Mouse (Mus musculus): ENCODE results near the gene Ccl17. TPM values are rescaled to one million over a fixed set of nuclear protein-coding genes. Genes with fewer than 3 reads are reported as not detected.

Ccl17 gene
- polyA plus RNA-seq, 1 experiment from 2014 or later, result 0.57 TPM

DNA sequence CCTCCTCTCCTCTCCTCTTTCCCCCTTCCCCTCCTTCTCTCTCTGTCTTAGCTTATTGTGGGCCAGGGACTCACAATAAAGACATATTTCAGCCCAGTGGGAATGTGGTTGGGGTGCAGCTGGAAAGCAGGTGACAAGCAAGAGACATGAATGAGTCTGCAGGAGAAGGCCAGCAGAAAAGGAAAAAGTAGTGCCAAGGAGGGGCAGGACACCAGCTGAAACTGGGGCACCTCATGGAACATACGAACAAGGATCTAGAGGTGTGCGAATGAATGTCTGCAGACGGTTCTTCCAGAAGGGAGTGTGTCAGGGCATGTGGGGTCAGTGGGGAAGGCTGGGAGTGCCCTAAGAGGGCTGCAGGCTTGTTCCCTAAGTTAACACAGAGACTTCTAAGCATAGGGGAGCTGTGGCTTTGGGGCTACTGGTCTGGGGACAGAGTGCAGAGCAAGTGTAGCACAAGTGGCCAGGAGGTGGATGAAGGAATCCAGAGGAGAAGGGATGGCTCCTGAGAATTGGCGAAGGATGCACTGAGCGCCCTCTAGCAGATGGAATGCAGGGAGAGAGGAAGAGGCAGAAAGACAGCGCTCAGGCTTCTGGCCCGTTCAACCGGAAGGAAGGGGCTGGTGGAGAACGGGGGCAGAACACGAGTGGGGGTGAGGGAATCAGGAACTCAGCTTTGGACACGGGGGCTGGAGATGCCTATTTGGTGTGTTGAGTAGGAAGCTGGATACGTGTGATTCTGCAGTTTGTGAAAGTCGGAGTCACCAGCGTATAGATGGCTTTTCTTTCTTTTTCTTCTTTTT is 8.8 kb upstream of the Ccl17 start:
- WGBS, result 39% methylated on average over 14 of the region's 14 CpGs
- Histone ChIP-seq H3K36me3 (no peaks in the 10 kb centered on the region), H3K27me3 (ENCODE audit: insufficient read depth, poor library complexity, severe bottlenecking) (0 out of 2 replicates have a peak, but pooled peaks cover 3% of the 10 kb centered on the region), H3K4me1 (peaks cover 34% of the 10 kb centered on the region), H3K27ac (no peak overlapping the region), H3K4me3 (no peak overlapping the region), H3K9me3 (no peaks in the 10 kb centered on the region)
- no peak for DNase-seq (ENCODE audit: low spot score)

DNA sequence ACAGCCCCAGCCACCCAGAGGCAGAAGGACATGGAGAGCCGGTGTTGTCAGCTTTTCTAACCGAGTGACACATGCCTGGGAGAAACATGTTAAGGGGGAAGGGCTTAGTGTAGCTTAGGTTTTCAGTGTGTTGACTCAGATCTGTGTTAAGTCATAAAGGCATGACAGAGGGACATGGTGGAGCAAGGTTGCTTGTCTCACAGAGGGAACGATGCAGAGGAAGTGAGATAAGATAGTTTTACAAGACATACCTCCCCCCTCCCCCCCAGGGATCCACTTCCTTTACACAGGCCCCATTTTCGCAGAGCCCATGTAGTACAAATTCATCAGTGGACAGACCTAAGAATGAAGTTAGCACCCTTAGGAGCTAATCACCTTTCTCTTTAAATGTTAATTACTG is 7.9 kb upstream of the Ccl17 start:
- no peak overlapping the region for H3K4me3 ChIP-seq
- no peak for DNase-seq (ENCODE audit: low spot score)
- peaks cover 10% of the 10 kb centered on the region; the same call in 1 of the 2 replicates for H3K27me3 ChIP-seq (ENCODE audit: insufficient read depth, poor library complexity, severe bottlenecking)
- H3K36me3 ChIP-seq, result no peaks in the 10 kb centered on the region
- WGBS, result 41% methylated on average over 4 of the region's 4 CpGs
- no peaks in the 10 kb centered on the region for H3K9me3 ChIP-seq
- peaks cover 37% of the 10 kb centered on the region for H3K4me1 ChIP-seq
- H3K27ac ChIP-seq, result no peak overlapping the region

DNA sequence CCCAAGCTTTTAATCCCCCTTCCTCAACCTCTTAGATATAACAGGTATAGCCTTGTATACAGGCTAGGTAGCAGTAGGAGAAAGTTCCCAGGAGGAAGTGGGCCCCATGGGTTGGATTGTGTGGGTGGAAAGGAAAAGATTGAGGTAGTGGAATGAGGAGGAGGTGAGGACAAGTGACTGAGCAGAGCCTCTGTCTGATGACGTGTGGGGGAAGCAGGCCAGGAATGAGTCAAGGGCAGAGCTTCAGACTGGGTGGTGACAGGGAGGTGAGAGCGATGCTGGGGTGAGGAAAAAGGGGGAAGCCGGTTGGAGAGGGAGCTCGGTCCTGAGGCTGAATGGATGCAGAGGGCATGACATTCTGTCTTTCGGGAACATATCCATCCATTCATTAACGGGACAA is 6.7 kb upstream of the Ccl17 start:
- Histone ChIP-seq H3K4me3 (no peak overlapping the region), H3K4me1 (peaks cover 40% of the 10 kb centered on the region), H3K27ac (no peak overlapping the region), H3K9me3 (no peaks in the 10 kb centered on the region), H3K27me3 (ENCODE audit: insufficient read depth, poor library complexity, severe bottlenecking) (peaks cover 20% of the 10 kb centered on the region), H3K36me3 (no peaks in the 10 kb centered on the region)
- 35% methylated on average over 6 of the region's 6 CpGs for WGBS
- no peak for DNase-seq (ENCODE audit: low spot score)

DNA sequence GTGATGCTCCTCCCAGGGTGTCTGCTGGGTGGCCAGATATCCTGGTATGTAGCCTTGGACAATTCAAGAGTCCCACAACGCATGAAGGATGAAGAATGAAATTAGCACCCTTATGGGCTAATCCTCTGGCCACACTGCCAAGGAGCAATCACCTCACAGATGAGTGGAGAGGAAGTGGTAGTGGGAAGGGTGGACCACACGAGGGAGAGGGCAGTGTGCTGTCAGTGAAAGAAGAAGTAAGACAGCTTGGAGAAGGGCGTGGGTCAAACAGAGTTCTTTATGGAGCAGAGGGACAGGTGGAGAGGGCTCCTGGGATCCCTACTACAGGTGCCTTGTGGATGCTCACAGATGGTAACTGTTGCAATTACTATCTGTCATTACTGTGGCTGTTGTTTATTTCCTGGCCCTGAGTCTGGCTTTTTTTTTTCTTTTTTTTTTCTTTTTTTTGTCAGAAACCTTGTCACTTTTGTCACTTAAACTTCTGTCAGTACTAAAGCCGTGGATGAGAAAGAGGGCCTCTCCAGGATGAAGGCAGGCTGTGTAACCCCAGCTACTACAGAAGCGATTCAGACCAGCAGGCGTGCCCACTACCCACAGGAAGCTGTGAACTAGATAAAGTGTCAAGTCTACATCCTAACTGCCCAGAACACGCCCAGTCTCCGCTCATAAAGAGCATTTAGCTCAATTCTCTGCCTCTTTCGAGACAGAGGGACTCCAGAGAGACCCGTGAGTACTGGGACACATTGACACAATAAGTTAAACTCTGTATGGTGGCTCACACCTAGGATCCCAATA is 5.5 kb upstream of the Ccl17 start:
- WGBS, result 61% methylated on average over 10 of the region's 10 CpGs
- no peaks in the 10 kb centered on the region for H3K9me3 ChIP-seq
- H3K36me3 ChIP-seq, result no peaks in the 10 kb centered on the region
- peaks cover 43% of the 10 kb centered on the region for H3K4me1 ChIP-seq
- H3K27ac ChIP-seq, result no peak overlapping the region
- peaks cover 25% of the 10 kb centered on the region for H3K27me3 ChIP-seq (ENCODE audit: insufficient read depth, poor library complexity, severe bottlenecking)
- no peak for DNase-seq (ENCODE audit: low spot score)
- no peak overlapping the region for H3K4me3 ChIP-seq

DNA sequence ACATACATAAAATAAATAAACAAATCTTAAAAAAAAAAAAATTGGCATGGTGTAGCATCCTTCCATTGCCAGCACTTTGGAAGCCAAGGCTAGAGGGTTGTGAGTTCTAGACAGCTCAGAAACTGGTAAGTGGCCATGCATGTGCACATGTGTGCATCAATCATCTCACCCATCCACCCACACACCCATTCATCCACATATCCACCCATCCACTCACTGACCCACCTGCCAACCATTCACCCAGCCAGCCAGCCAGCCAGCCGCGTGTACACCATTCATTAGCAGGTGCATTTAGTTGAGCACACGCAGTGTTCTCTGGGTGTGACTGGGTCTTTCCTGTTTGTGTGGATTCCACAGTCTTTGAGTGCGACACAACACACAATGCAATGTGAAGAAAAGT is 4.4 kb upstream of the Ccl17 start:
- Histone ChIP-seq H3K27me3 (ENCODE audit: insufficient read depth, poor library complexity, severe bottlenecking) (peaks cover 25% of the 10 kb centered on the region), H3K36me3 (no peaks in the 10 kb centered on the region), H3K9me3 (no peaks in the 10 kb centered on the region), H3K4me1 (peaks cover 48% of the 10 kb centered on the region), H3K4me3 (no peak overlapping the region), H3K27ac (no peak overlapping the region)
- 81% methylated on average over 4 of the region's 4 CpGs for WGBS
- no peak for DNase-seq (ENCODE audit: low spot score)

DNA sequence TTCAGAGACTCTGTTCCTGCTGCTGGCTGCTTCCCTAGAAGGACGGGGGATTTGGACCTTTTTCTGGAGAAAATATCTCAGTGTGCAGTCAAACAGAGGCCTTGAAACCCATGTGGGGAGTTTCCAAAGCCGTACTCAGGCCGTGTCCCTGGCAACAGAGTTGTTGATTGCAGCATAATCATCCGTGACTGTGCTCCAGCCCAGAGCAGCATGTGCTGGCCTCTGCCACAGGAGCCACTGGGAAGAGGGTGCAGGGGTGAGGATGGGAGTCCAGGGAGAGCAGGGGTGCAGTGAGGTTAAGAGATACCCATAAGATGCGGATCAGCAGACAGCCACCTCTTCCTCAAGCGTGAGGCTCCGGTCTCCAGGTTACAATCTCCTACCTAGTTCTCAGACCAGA is 2.7 kb upstream of the Ccl17 start:
- no peak overlapping the region for H3K4me3 ChIP-seq
- peak overlapping the region; percentile 6; the same call in 1 of the 2 replicates for H3K27ac ChIP-seq
- DNase-seq (ENCODE audit: low spot score), result no peak
- H3K9me3 ChIP-seq, result no peaks in the 10 kb centered on the region
- peaks cover 29% of the 10 kb centered on the region for H3K27me3 ChIP-seq (ENCODE audit: insufficient read depth, poor library complexity, severe bottlenecking)
- 65% methylated on average over 7 of the region's 7 CpGs for WGBS
- no peaks in the 10 kb centered on the region for H3K36me3 ChIP-seq
- H3K4me1 ChIP-seq, result peaks cover 36% of the 10 kb centered on the region

DNA sequence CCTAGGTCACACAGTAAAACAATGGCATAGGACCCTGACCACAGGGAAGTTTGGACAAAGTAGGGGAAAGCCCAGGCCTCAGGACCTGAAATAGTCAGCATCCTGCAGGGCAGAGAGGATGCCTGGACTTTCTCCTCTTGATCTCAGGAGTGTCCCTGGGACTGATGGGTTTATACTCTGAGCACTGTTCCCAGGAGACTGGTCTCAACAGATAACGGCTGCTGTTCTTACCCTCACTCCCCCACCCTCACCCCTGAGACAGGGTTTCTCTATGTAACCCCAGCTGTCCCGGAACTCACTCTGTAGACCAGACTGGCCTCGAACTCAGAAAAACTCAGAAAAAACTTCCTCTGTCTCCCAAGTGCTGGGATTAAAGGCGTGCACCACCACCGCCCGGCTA is 1.9 kb upstream of the Ccl17 start:
- H3K36me3 ChIP-seq, result no peaks in the 10 kb centered on the region
- H3K9me3 ChIP-seq, result no peaks in the 10 kb centered on the region
- DNase-seq (ENCODE audit: low spot score), result no peak
- WGBS, result 68% methylated on average over 6 of the region's 6 CpGs
- peaks cover 29% of the 10 kb centered on the region for H3K27me3 ChIP-seq (ENCODE audit: insufficient read depth, poor library complexity, severe bottlenecking)
- no peak overlapping the region for H3K4me3 ChIP-seq
- no peak overlapping the region for H3K27ac ChIP-seq
- H3K4me1 ChIP-seq, result peaks cover 33% of the 10 kb centered on the region

DNA sequence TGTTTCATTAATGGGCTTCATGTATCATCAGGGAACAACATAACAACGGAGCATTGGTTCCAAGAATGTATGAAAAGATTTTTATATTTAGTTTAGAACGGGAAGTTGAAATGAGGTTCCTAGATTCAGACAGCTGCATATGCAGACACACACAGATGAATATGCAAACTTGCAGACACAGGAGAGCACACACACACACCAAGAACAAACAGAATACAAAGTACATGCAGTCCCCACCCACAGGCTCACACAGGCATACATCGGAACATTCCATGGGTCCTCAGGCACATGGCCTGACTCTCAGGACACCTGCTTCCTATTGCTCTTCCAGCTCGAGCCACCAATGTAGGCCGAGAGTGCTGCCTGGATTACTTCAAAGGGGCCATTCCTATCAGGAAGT is 602 bp downstream of the Ccl17 start:
- no peaks in the 10 kb centered on the region for H3K9me3 ChIP-seq
- 72% methylated on average over 5 of the region's 5 CpGs for WGBS

DNA sequence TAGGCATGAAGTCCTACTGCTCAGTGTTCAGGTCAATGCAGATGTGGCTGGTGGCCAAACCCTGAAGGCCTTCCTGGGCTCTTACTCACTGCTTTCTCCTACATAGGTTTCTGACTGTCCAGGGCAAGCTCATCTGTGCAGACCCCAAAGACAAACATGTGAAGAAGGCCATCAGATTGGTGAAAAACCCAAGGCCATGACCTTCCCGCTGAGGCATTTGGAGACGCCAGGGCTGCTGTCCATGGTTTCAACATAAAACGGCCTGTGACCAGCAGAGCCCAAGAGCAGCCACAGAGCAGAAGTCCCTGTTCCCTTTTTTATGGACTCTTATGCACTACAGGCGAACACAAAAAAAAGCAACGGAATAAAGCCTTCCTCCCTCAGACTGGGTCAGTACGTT is 1.4 kb downstream of the Ccl17 start:
- 64% methylated on average over 6 of the region's 6 CpGs for WGBS
- H3K4me3 ChIP-seq, result no peak overlapping the region
- peaks cover 22% of the 10 kb centered on the region for H3K4me1 ChIP-seq
- DNase-seq (ENCODE audit: low spot score), result no peak
- H3K36me3 ChIP-seq, result no peaks in the 10 kb centered on the region
- peaks cover 29% of the 10 kb centered on the region for H3K27me3 ChIP-seq (ENCODE audit: insufficient read depth, poor library complexity, severe bottlenecking)
- H3K9me3 ChIP-seq, result no peaks in the 10 kb centered on the region
- H3K27ac ChIP-seq, result no peak overlapping the region

More for the DNA sequence above, 602 bp downstream of the Ccl17 start:
- Histone ChIP-seq H3K27ac (no peak overlapping the region), H3K36me3 (no peaks in the 10 kb centered on the region), H3K4me1 (peaks cover 22% of the 10 kb centered on the region), H3K27me3 (ENCODE audit: insufficient read depth, poor library complexity, severe bottlenecking) (peaks cover 29% of the 10 kb centered on the region), H3K4me3 (no peak overlapping the region)
- no peak for DNase-seq (ENCODE audit: low spot score)

DNA sequence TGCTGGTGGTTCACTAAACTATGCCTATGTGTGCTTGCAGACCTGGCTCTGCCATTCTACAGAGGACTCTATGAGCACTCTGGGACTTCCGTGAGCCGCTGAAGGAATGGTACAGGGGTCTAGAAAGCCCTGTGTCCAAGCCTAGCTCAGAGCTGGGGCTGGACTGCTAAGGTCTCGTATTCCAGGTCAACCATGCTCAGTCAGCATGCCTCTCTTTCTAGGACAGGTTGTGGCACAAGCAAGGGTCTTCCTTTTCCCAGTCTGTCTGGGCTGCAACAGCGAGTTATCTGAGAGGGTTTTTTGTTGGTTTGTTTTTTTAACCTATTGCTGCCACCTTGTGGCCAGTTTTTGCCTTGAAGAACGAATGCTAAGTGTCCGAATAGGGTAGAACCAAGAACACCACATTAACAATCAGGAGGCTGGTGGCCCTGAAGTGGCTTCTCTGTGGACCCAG is 2.4 kb downstream of the Ccl17 start:
- Histone ChIP-seq H3K4me1 (peaks cover 17% of the 10 kb centered on the region), H3K27ac (no peak overlapping the region)
- 34% methylated on average over 6 of the region's 6 CpGs for WGBS

DNA sequence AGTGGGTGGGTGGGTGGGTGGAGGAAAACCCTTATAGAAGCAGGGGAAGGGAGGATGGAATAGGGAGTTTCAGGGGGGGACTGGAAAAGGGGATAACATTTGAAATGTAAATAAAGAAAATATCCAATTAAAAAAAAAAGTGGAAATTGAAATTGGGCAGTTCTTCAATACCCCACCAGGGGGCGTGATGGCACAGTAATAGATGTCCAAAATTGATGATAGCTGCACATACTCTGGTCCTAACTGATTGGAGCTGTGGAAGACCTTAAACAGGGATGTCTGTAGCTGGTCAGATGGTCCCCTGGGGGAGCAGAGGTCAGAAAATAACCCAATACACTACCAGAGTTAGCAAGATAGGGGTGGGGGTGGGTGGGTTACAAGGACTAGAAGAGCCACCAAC is 4.3 kb downstream of the Ccl17 start:
- H3K4me3 ChIP-seq, result no peak overlapping the region
- WGBS, result 0% methylated on average over 1 of the region's 1 CpGs

More for the DNA sequence above, 2.4 kb downstream of the Ccl17 start:
- Histone ChIP-seq H3K4me3 (no peak overlapping the region), H3K27me3 (ENCODE audit: insufficient read depth, poor library complexity, severe bottlenecking) (peaks cover 19% of the 10 kb centered on the region; the same call in 1 of the 2 replicates), H3K36me3 (no peaks in the 10 kb centered on the region), H3K9me3 (no peaks in the 10 kb centered on the region)
- DNase-seq (ENCODE audit: low spot score), result peak; percentile 86

DNA sequence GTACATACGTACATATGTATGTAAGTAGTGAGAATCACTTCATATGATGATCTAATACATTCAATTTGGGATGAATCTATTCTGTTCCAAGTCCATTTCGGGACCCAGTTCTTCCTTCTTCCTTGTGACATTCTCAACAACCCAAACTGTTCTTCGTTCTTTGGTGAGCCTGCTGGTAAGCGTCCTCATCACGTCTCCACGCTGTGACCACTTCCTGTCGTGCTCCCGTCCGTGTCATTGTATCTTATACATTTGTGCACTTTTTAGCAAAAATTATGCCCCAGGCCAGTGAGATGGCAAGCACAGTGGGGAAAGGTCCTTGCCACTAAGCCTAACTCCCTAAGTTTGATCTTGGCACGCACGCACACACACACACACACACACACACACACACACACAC is 7.7 kb downstream of the Ccl17 start:
- peaks cover 25% of the 10 kb centered on the region for H3K36me3 ChIP-seq
- H3K27me3 ChIP-seq (ENCODE audit: insufficient read depth, poor library complexity, severe bottlenecking), result no peaks in the 10 kb centered on the region
- 85% methylated on average over 11 of the region's 11 CpGs for WGBS

More for the DNA sequence above, 4.3 kb downstream of the Ccl17 start:
- Histone ChIP-seq H3K4me1 (peaks cover 15% of the 10 kb centered on the region), H3K36me3 (no peaks in the 10 kb centered on the region), H3K27me3 (ENCODE audit: insufficient read depth, poor library complexity, severe bottlenecking) (0 out of 2 replicates have a peak, but pooled peaks cover 6% of the 10 kb centered on the region), H3K27ac (no peak overlapping the region), H3K9me3 (no peaks in the 10 kb centered on the region)
- no peak for DNase-seq (ENCODE audit: low spot score)

DNA sequence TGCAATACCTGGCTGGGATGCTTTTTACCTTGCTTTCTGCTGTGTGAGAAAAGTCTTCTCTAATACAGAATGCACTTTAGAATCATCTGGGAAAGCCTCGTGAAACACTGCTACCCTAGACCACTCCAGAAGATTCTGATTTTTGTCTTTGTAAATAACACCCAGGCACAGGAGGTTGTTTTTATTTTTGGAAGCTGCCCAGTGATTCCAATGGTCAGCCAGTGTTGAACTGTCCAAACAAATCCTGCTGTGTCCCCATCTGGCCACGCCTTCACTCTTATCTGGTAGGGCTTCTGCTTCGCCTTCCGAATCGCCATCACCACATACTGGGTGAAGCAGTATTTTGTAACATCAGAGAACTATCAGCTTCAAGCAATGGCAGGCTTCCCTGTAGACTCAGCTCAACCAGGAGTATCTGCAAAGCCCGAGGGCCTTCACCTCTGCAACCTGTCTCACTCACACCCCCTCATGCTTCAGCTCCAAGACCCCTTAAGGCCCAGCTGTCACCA is 9.5 kb downstream of the Ccl17 start:
- WGBS, result 39% methylated on average over 6 of the region's 6 CpGs
- Histone ChIP-seq H3K36me3 (peaks cover 43% of the 10 kb centered on the region), H3K4me1 (peaks cover 11% of the 10 kb centered on the region; the same call in 1 of the 2 replicates), H3K9me3 (no peaks in the 10 kb centered on the region), H3K4me3 (no peak overlapping the region), H3K27me3 (ENCODE audit: insufficient read depth, poor library complexity, severe bottlenecking) (no peaks in the 10 kb centered on the region), H3K27ac (no peak overlapping the region)
- DNase-seq (ENCODE audit: low spot score), result no peak

More for the DNA sequence above, 7.7 kb downstream of the Ccl17 start:
- Histone ChIP-seq H3K4me3 (no peak overlapping the region), H3K27ac (no peak overlapping the region), H3K9me3 (no peaks in the 10 kb centered on the region), H3K4me1 (peaks cover 8% of the 10 kb centered on the region; the same call in 1 of the 2 replicates)
- DNase-seq (ENCODE audit: low spot score), result no peak

Measured in heart, embryonic 10.5 days (tissue).